Mouse (Mus musculus) intestine, postnatal 0 days (tissue): ENCODE results near the gene Spaca4. TPM values are rescaled to one million over a fixed set of nuclear protein-coding genes. Genes with fewer than 3 reads are reported as not detected.

Experiments used
- ATAC-seq: fragments of 200-750 bp; cut with Nextera tagmentation; 2 replicates; pipeline ENCODE4 v1.8.0; 2017; ENCODE audit warnings: mild to moderate bottlenecking, moderate TSS enrichment, moderate library complexity
- H3K27ac ChIP-seq: fragments of 300-500 bp; sonication (generic); 2 replicates; pipeline ENCODE4 v1.5.1; 2014; ENCODE audit warnings: mild to moderate bottlenecking, low read depth, low read length, moderate library complexity
- H3K27me3 ChIP-seq: fragments of 300-500 bp; sonication (generic); replicated peaks from 2 replicates; pipeline ENCODE4 v1.6.1; 2014; ENCODE audit warnings: low read length, mixed read lengths; ENCODE audit not compliant: control insufficient read depth, insufficient read depth
- H3K36me3 ChIP-seq: fragments of 300-500 bp; sonication (generic); 2 replicates; pipeline ENCODE4 v1.6.1; 2014; ENCODE audit warnings: mild to moderate bottlenecking, moderate library complexity; ENCODE audit not compliant: control insufficient read depth, insufficient read depth
- H3K4me1 ChIP-seq: fragments of 300-500 bp; sonication (generic); replicated peaks from 2 replicates; pipeline ENCODE4 v1.6.1; 2014; ENCODE audit warnings: antibody characterized with exemption, low read length, mixed read lengths; ENCODE audit not compliant: control insufficient read depth, insufficient read depth
- H3K4me2 ChIP-seq: fragments of 300-500 bp; sonication (generic); replicated peaks from 2 replicates; pipeline ENCODE4 v1.6.1; 2014; ENCODE audit warnings: low read depth, mild to moderate bottlenecking, moderate library complexity
- H3K4me3 ChIP-seq: fragments of 300-500 bp; sonication (generic); 2 replicates; pipeline ENCODE4 v1.5.1; 2014; ENCODE audit warnings: low read depth, low read length
- H3K9ac ChIP-seq: fragments of 300-500 bp; sonication (generic); 2 replicates; pipeline ENCODE4 v1.6.1; 2014; ENCODE audit warnings: mild to moderate bottlenecking, low read depth, low read length
- H3K9me3 ChIP-seq: fragments of 300-500 bp; sonication (generic); 2 replicates; pipeline ENCODE4 v1.6.1; 2016; ENCODE audit warnings: mixed run types; ENCODE audit not compliant: control insufficient read depth
- CTCF ChIP-seq: sonication (generic); IDR thresholded peaks from 2 replicates; pipeline ENCODE4 v1.5.1; 2016; ENCODE audit warnings: low read depth, mild to moderate bottlenecking, control low read depth, antibody characterized with exemption, moderate library complexity
- WGBS: fragments of 180-500 bp; shearing (Covaris S2); extraction: QIAGEN DNeasy Blood & Tissue Kit; methylation state at CpG from one replicate; pipeline ENCODE4 v1.1.7; 2014; 5-methylcytosine and 5-hydroxymethylcytosine counted together
- polyA plus RNA-seq: library from polyadenylated mRNA; unstranded; fragments of >200 nt; fragmentation: Nextera tagmentation; extraction: Ambion mirVana; gene quantifications from 2 replicates; pipeline ENCODE4 v1.2.1, GENCODE M21; 2015

Spaca4 gene
- polyA plus RNA-seq, 1 experiment from 2014 or later, result 0.17 TPM

GRCm38 (mm10) chr7:45689800-45690199 is 35.8 kb downstream of the Spaca4 start:
- Histone ChIP-seq H3K27me3 (peaks cover 13% of the 10 kb centered on the region; the same call in 1 of the 2 replicates), H3K9ac (no peak overlapping the region), H3K4me3 (no peak overlapping the region), H3K4me1 (no peaks in the 10 kb centered on the region), H3K4me2 (no peak overlapping the region), H3K27ac (no peak overlapping the region), H3K9me3 (no peaks in the 10 kb centered on the region), H3K36me3 (no peaks in the 10 kb centered on the region)
- ATAC-seq, result no peak
- 62% methylated on average over 11 of the region's 11 CpGs for WGBS
- TF ChIP-seq CTCF, result no peak

- TF ChIP-seq CTCF, result no peak
- no peak overlapping the region for H3K9ac ChIP-seq
- H3K4me1 ChIP-seq, result no peaks in the 10 kb centered on the region
- H3K9me3 ChIP-seq, result no peaks in the 10 kb centered on the region
- H3K4me3 ChIP-seq, result no peak overlapping the region
- no peak for ATAC-seq
- peaks cover 19% of the 10 kb centered on the region; the same call in 1 of the 2 replicates for H3K27me3 ChIP-seq
- no peak overlapping the region for H3K27ac ChIP-seq
- no peak overlapping the region for H3K4me2 ChIP-seq
- H3K36me3 ChIP-seq, result no peaks in the 10 kb centered on the region
- 66% methylated on average over 6 of the region's 6 CpGs for WGBS
Observed at GRCm38 (mm10) chr7:45689099-45689498, 36.5 kb downstream of the Spaca4 start.

DNA sequence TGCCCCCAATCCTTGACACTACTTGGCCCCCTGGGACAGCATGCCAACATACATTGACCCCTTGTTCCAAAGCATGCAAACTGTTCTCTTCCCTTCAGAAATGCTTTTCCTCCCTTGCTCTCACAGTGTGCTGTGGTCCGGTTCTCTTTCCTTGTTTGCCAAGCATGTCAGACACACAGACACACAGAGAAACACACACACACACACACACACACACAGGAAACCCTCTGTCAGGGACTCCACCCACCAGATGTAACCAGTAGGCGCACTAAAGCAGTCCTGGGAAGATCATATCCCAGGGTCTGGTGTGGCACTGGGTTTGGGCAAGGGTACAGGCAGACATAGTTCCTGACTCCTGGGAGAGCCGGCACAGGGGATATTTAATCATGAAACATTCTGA is 38.8 kb downstream of the Spaca4 start:
- WGBS, result 75% methylated on average over 3 of the region's 3 CpGs
- H3K4me3 ChIP-seq, result no peak overlapping the region
- no peak overlapping the region for H3K4me2 ChIP-seq

DNA sequence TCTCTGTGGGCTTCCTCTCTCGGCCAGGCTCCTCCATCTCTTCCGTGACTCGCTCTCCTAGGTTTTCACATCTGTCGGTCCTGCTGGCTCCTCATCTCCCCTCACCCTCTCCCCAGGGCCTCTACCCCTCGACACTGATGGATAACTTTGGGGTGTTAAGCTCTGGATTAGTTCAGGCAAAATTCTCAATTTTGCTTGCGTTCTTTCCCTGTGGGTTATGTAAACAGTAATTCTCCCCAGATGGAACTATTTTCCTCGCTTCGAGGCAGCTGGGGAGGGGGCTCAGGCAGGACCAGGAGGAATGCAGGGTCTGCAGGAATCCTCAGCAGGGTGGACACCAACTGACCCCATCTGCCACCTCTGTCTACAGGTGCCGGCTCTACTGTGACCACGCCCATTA is 39.8 kb downstream of the Spaca4 start:
- H3K4me2 ChIP-seq, result no peak overlapping the region
- H3K36me3 ChIP-seq, result no peaks in the 10 kb centered on the region
- no peaks in the 10 kb centered on the region for H3K9me3 ChIP-seq
- H3K4me1 ChIP-seq, result peaks cover 3% of the 10 kb centered on the region; the same call in 1 of the 2 replicates
- no peak for ATAC-seq
- H3K4me3 ChIP-seq, result no peak overlapping the region
- H3K27ac ChIP-seq, result no peak overlapping the region
- H3K9ac ChIP-seq, result no peak overlapping the region
- no peak for TF ChIP-seq CTCF
- WGBS, result 43% methylated on average over 10 of the region's 10 CpGs
- H3K27me3 ChIP-seq, result peaks cover 22% of the 10 kb centered on the region

More for the DNA sequence above, 38.8 kb downstream of the Spaca4 start:
- no peaks in the 10 kb centered on the region for H3K36me3 ChIP-seq
- no peak for TF ChIP-seq CTCF
- no peaks in the 10 kb centered on the region for H3K9me3 ChIP-seq
- H3K27me3 ChIP-seq, result peaks cover 26% of the 10 kb centered on the region
- H3K9ac ChIP-seq, result no peak overlapping the region
- H3K27ac ChIP-seq, result no peak overlapping the region
- no peak for ATAC-seq
- peaks cover 3% of the 10 kb centered on the region; the same call in 1 of the 2 replicates for H3K4me1 ChIP-seq

- WGBS, result 84% methylated on average over 7 of the region's 7 CpGs
- Histone ChIP-seq H3K9me3 (no peaks in the 10 kb centered on the region), H3K4me3 (no peak within 1 kb of the TSS), H3K9ac (no peak within 1 kb of the TSS), H3K27ac (no peak within 1 kb of the TSS), H3K4me2 (no peak within 1 kb of the TSS), H3K4me1 (peaks cover 3% of the 10 kb centered on the region; the same call in 1 of the 2 replicates), H3K36me3 (no peaks in the 10 kb centered on the region), H3K27me3 (peaks cover 25% of the 10 kb centered on the region)
- TF ChIP-seq CTCF, result no peak
- ATAC-seq, result no peak
Observed at GRCm38 (mm10) chr7:45683396-45684050, 42.1 kb downstream of the Spaca4 start, which contains the start of gene Ntn5. Gene Ntn5 (plus strand): TSS chr7:45684022.

DNA sequence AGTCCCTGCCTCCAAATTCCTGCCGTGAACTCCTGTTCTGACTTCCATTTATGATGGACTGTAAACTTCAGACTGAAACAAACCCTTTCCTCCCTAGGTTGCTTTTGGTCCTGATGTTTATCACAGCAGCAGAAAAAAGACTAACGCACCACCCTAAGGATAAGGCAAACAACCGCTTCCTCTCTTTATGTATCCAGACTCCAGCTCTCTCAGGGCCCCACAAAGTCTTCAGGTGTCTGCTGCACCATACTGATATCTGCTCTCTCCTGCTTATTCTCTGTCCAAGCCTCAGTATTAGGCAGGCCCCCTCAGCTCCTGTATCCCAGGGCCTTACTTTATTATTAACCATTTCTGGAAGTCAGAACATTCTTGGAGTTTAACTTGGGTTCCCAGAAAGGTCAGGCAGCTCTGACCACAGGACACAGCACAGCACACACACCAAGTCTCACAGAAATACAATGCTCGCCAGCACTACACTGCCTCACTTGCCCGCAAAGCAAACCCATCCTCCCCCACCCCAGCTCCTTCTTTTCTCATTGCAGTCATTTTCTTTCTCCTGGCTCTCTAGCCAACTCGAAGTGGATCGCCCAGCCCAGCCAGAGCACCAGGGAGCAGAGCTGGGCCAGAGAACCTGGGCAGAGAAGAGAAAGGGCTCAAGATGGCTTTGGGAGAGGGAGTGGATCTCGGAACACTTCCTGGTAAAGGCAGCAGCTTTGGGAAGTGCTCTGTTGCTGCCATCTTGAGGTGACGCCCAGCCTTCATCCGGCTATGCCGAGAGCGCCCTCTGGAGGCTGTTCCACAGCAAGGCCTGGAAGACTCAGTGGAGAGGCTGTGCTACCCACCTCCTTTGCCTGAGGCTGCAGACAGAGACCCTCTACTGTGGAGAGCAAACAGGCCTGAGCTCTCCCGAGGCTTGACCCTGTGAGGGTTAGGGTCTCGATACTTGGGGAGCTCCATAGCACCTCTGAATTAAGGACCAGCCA is 43.2 kb downstream of the Spaca4 start:
- peak; percentile 100 for TF ChIP-seq CTCF
- H3K27ac ChIP-seq, result peak overlapping the region; percentile 28; the same call in 1 of the 2 replicates
- H3K4me2 ChIP-seq, result peak overlapping the region; percentile 49
- H3K4me3 ChIP-seq, result no peak overlapping the region
- no peaks in the 10 kb centered on the region for H3K36me3 ChIP-seq
- peak overlapping the region; percentile 37; the same call in 1 of the 2 replicates for H3K9ac ChIP-seq
- H3K4me1 ChIP-seq, result peaks cover 3% of the 10 kb centered on the region; the same call in 1 of the 2 replicates
- 26% methylated on average over 14 of the region's 14 CpGs for WGBS
- H3K27me3 ChIP-seq, result peaks cover 32% of the 10 kb centered on the region
- ATAC-seq, result peak; percentile 23; the same call in 1 of the 2 replicates
- H3K9me3 ChIP-seq, result no peaks in the 10 kb centered on the region
